Mouse (Mus musculus) E14TG2a.4 (cell line): ENCODE measurements around the gene Itpripl2.
A peak's percentile ranks its signal among the peaks of the same experiment; 100 is the strongest.

Source experiments
- H3K27me3 ChIP-seq: 2 replicates; pipeline ENCODE4 v1.6.1; 2014; ENCODE audit warnings: low read length, control low read depth; ENCODE audit not compliant: insufficient read depth
- H3K36me3 ChIP-seq: 2 replicates; pipeline ENCODE4 v1.6.1; 2014; ENCODE audit warnings: low read length, control low read depth; ENCODE audit not compliant: insufficient read depth
- H3K4me1 ChIP-seq: replicated peaks from 2 replicates; pipeline ENCODE4 v1.6.1; 2014; ENCODE audit warnings: low read depth, low read length, control low read depth
- H3K4me3 ChIP-seq: replicated peaks from 2 replicates; pipeline ENCODE4 v1.5.1; 2014; ENCODE audit warnings: mild to moderate bottlenecking, low read length
- H3K9me3 ChIP-seq: 2 replicates; pipeline ENCODE4 v1.6.1; 2014; ENCODE audit warnings: low read length, control low read depth
- CTCF ChIP-seq: conservative IDR thresholded peaks from 2 replicates; pipeline ENCODE4 v1.5.1; 2014; ENCODE audit warnings: low read length
- NANOG ChIP-seq: IDR thresholded peaks from 2 replicates; pipeline ENCODE4 v1.6.1; 2014; ENCODE audit warnings: borderline replicate concordance, low read length, mixed read lengths
- POU5F1 ChIP-seq: IDR thresholded peaks from 2 replicates; pipeline ENCODE4 v1.6.1; 2014; ENCODE audit warnings: low read length, borderline replicate concordance

The Itpripl2 gene

GRCm38 (mm10) chr7:118491431-118492147 is at the start of gene Itpripl2:
Itpripl2 (minus strand) TSS chr7:118491975.
- Histone ChIP-seq H3K36me3 (no peaks in the 10 kb centered on the region), H3K27me3 (peaks cover 73% of the 10 kb centered on the region), H3K9me3 (no peaks in the 10 kb centered on the region), H3K4me1 (peaks cover 25% of the 10 kb centered on the region), H3K4me3 (peak within 1 kb of the TSS; percentile 82)
- no peak for TF ChIP-seq POU5F1
- TF ChIP-seq NANOG = no peak
- no peak for TF ChIP-seq CTCF

GRCm38 (mm10) chr7:118535076-118535475 is 43.3 kb upstream of the Itpripl2 start:
- H3K9me3 ChIP-seq = no peaks in the 10 kb centered on the region
- TF ChIP-seq NANOG = no peak
- no peaks in the 10 kb centered on the region for H3K36me3 ChIP-seq
- no peaks in the 10 kb centered on the region for H3K27me3 ChIP-seq
- no peak overlapping the region for H3K4me3 ChIP-seq
- H3K4me1 ChIP-seq = peaks cover 10% of the 10 kb centered on the region

GRCm38 (mm10) chr7:118534326-118534725 is 42.6 kb upstream of the Itpripl2 start:
- Histone ChIP-seq H3K9me3 (no peaks in the 10 kb centered on the region), H3K4me1 (peaks cover 10% of the 10 kb centered on the region), H3K4me3 (no peak overlapping the region), H3K27me3 (no peaks in the 10 kb centered on the region), H3K36me3 (0 out of 2 replicates have a peak, but pooled peaks cover 3% of the 10 kb centered on the region)
- TF ChIP-seq NANOG = no peak
- no peak for TF ChIP-seq CTCF
- TF ChIP-seq POU5F1 = no peak

- Histone ChIP-seq H3K4me1 (peaks cover 10% of the 10 kb centered on the region), H3K9me3 (no peaks in the 10 kb centered on the region), H3K36me3 (peaks cover 13% of the 10 kb centered on the region; the same call in 1 of the 2 replicates), H3K27me3 (no peaks in the 10 kb centered on the region), H3K4me3 (peak within 1 kb of the TSS; percentile 85)
- TF ChIP-seq NANOG = no peak
- no peak for TF ChIP-seq POU5F1
- no peak for TF ChIP-seq CTCF
Measured at GRCm38 (mm10) chr7:118533178-118533578, 41.4 kb upstream of the Itpripl2 start, which contains the start of gene Coq7. Coq7 (minus strand) TSS chr7:118533356.

- TF ChIP-seq NANOG = no peak
- TF ChIP-seq CTCF = no peak
- TF ChIP-seq POU5F1 = no peak
Measured at GRCm38 (mm10) chr7:118532519-118533177, 40.9 kb upstream of the Itpripl2 start.

GRCm38 (mm10) chr7:118526967-118527366 is 35.2 kb upstream of the Itpripl2 start:
- Histone ChIP-seq H3K4me1 (no peaks in the 10 kb centered on the region), H3K36me3 (peaks cover 59% of the 10 kb centered on the region), H3K4me3 (no peak overlapping the region), H3K9me3 (no peaks in the 10 kb centered on the region), H3K27me3 (no peaks in the 10 kb centered on the region)
- no peak for TF ChIP-seq CTCF

More at GRCm38 (mm10) chr7:118532519-118533177, 40.9 kb upstream of the Itpripl2 start:
- Histone ChIP-seq H3K9me3 (no peaks in the 10 kb centered on the region), H3K27me3 (no peaks in the 10 kb centered on the region), H3K4me1 (peaks cover 10% of the 10 kb centered on the region), H3K4me3 (peak overlapping the region; percentile 85), H3K36me3 (peaks cover 18% of the 10 kb centered on the region)

GRCm38 (mm10) chr7:118522077-118522476 is 30.3 kb upstream of the Itpripl2 start:
- peaks cover 5% of the 10 kb centered on the region; the same call in 1 of the 2 replicates for H3K4me1 ChIP-seq
- H3K36me3 ChIP-seq = peaks cover 36% of the 10 kb centered on the region
- peaks cover 4% of the 10 kb centered on the region; the same call in 1 of the 2 replicates for H3K27me3 ChIP-seq
- H3K9me3 ChIP-seq = no peaks in the 10 kb centered on the region
- H3K4me3 ChIP-seq = no peak overlapping the region
- no peak for TF ChIP-seq NANOG
- no peak for TF ChIP-seq CTCF
- no peak for TF ChIP-seq POU5F1

GRCm38 (mm10) chr7:118519661-118520060 is 27.9 kb upstream of the Itpripl2 start:
- no peak for TF ChIP-seq NANOG
- no peak for TF ChIP-seq POU5F1
- no peak for TF ChIP-seq CTCF
- H3K27me3 ChIP-seq = peaks cover 4% of the 10 kb centered on the region; the same call in 1 of the 2 replicates
- H3K36me3 ChIP-seq = peaks cover 11% of the 10 kb centered on the region; the same call in 1 of the 2 replicates
- no peak overlapping the region for H3K4me3 ChIP-seq
- H3K4me1 ChIP-seq = peaks cover 5% of the 10 kb centered on the region; the same call in 1 of the 2 replicates
- H3K9me3 ChIP-seq = no peaks in the 10 kb centered on the region
